Mouse (Mus musculus) bone marrow, adult 2 months (tissue): Measurements from ENCODE around the gene Grin1. TPM values are rescaled to one million over a fixed set of nuclear protein-coding genes. Genes with fewer than 3 reads are reported as not detected.

Experiments used
- H3K27ac ChIP-seq: fragments of 200-500 bp; 2 replicates; pipeline ENCODE4 v1.5.1; 2012; ENCODE audit warnings: low read depth, mild to moderate bottlenecking, control low read depth, inconsistent platforms, low read length; ENCODE audit not compliant: control insufficient read depth, poor library complexity, insufficient read depth
- H3K4me1 ChIP-seq: fragments of 200-500 bp; 2 replicates; pipeline ENCODE4 v1.6.1; 2011; ENCODE audit warnings: low read length; ENCODE audit not compliant: control insufficient read depth, insufficient read depth
- H3K4me3 ChIP-seq: fragments of 200-500 bp; replicated peaks from 2 replicates; pipeline ENCODE3; 2011; ENCODE audit warnings: mild to moderate bottlenecking, low read depth, low read length, control low read depth; ENCODE audit not compliant: control insufficient read depth
- CTCF ChIP-seq: fragments of 200-500 bp; IDR thresholded peaks from 2 replicates; pipeline ENCODE4 v1.5.1; 2011; ENCODE audit warnings: low read length, control low read depth; ENCODE audit not compliant: control insufficient read depth, insufficient read depth
- POLR2A ChIP-seq: fragments of 200-500 bp; IDR thresholded peaks from 2 replicates; pipeline ENCODE4 v1.6.1; 2011; ENCODE audit warnings: low read depth, mild to moderate bottlenecking, control low read depth, low read length, borderline replicate concordance; ENCODE audit not compliant: control insufficient read depth
- WGBS: fragments of 180-500 bp; shearing (Covaris S2); methylation state at CpG from one replicate; pipeline ENCODE4 v1.1.7; 2018; 5-methylcytosine and 5-hydroxymethylcytosine counted together
- polyA plus RNA-seq: library from polyadenylated mRNA; stranded (reverse); fragments of >200 nt; gene quantifications from 2 replicates; pipeline ENCODE4 v1.2.4, GENCODE M21; 2011; ENCODE audit warnings: low replicate concordance; ENCODE audit not compliant: missing spikeins, insufficient read depth, insufficient read length

Grin1 gene
- polyA plus RNA-seq, 1 experiment: 5.0 TPM

DNA sequence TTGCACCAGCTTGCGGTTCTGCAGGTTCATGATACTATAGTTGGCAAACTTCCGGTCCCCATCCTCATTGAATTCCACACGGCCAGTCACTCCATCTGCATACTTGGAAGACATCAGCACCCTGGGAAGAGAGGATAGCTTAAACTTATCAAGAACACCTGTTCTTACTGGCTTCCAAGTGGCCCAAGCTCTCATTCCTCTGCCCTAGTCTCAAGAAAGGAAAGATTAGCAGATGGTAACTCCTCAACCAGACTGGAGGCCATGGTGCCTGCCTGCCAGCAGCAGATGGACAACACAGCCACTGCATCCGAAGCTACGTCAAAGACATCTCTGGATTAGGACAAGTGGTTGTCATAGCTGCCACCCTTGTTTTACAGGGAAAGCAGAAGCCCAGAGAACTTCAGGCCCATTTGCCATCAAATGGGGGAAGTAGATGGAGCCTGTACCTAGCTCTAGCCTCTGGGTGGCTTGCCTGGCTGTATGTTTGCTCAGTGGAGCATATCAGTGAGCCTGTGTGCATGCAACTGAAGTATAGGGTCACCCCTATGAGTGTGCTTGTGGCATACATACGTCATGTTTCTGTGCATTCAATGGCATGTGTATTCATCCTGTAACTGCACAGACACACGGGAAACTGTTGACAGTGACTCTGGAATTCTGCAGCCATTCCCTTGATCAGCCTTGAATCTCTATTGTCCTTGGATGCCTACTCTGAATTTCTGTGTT, 14.9 kb downstream of the Grin1 start:
- H3K4me3 ChIP-seq: no peak overlapping the region
- H3K4me1 ChIP-seq: no peaks in the 10 kb centered on the region
- TF ChIP-seq CTCF: no peak
- no peak for TF ChIP-seq POLR2A
- H3K27ac ChIP-seq: no peak overlapping the region
- 58% methylated on average over 7 of the region's 7 CpGs for WGBS

DNA sequence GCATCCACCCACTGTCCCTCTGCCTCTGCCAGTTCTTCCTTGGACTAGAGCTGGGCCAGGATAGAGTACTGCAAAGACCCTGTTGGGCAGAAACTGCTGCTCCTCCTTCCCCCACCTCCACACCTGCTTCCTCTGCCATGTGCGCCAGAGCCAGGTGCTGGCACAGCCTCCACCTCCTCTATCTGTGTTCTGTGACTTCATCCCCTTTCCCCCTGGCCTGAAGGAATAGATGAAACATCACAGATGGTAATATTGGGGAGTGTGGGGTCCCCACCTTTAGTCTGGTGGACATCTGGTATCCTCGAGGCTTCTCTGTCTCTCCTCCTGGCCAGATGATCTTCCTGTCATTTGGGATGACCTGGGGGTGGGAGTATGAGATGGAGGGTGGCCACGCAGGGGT, 15.5 kb downstream of the Grin1 start:
- WGBS: 51% methylated on average over 3 of the region's 3 CpGs
- H3K27ac ChIP-seq: no peak overlapping the region
- H3K4me1 ChIP-seq: no peaks in the 10 kb centered on the region
- H3K4me3 ChIP-seq: no peak overlapping the region
- TF ChIP-seq POLR2A: no peak
- TF ChIP-seq CTCF: no peak

DNA sequence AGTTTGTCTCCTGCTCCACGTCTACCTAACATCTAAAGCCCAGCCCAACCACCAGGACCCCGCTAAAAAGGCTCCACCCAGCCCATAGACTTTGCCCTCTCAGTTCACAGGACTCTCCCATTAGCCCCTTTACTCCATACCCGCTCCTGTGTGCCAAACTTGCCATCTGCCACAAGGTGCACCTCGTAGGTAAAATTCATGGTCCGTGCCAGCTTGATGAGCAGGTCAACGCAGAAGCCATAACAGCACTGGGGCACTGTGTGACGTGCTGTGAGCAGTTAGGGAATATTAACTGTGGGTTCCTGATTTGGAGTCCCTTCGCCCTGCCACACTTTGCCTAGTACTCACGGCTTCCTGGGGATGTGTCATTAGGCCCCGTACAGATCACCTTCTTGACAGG, 20.9 kb downstream of the Grin1 start:
- 69% methylated on average over 10 of the region's 10 CpGs for WGBS
- TF ChIP-seq POLR2A (no peak), CTCF (no peak)
- Histone ChIP-seq H3K4me3 (no peak overlapping the region), H3K27ac (no peak overlapping the region), H3K4me1 (no peaks in the 10 kb centered on the region)

DNA sequence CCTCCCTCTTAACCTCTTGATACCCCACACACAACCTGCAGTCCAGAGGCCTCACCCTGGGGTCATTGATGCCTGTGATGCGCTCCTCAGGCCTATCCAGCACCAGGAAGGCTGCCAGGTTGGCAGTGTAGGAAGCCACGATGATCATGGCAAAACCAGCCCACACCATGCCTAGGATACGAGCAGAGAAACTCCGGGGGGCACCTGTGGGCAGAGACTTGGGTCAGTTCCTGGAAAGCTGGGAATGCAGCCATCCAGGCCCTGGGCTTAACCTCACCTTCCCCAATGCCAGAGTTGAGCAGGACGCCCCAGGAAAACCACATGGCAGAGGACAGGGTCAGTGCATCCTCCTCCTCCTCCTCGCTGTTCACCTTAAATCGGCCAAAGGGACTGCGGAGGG, 21.9 kb downstream of the Grin1 start:
- 69% methylated on average over 8 of the region's 8 CpGs for WGBS
- no peak overlapping the region for H3K27ac ChIP-seq
- TF ChIP-seq POLR2A (no peak), CTCF (no peak)
- H3K4me1 ChIP-seq: no peaks in the 10 kb centered on the region
- H3K4me3 ChIP-seq: no peak overlapping the region

DNA sequence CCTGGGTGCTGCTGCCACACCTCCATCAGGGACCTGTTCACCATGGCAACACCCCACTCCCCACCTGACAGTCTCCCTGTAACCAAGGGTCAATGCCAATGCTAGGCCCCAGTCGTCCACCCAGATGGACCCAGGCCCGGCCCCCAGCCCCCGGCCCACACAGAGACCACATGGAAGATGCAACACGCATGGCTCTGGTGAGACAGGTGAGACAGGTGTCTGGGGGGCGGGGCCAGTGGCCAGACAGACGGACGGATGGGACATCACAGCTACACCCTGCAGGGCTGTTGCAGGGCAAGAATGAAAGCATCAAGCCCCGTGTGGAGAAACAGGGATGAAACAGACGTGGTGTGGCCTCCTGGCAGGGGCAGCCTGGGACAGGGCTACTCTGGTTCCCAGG, 25.3 kb downstream of the Grin1 start:
- Histone ChIP-seq H3K27ac (no peak overlapping the region), H3K4me1 (no peaks in the 10 kb centered on the region), H3K4me3 (no peak overlapping the region)
- WGBS: 75% methylated on average over 9 of the region's 9 CpGs
- TF ChIP-seq POLR2A (no peak), CTCF (no peak)

DNA sequence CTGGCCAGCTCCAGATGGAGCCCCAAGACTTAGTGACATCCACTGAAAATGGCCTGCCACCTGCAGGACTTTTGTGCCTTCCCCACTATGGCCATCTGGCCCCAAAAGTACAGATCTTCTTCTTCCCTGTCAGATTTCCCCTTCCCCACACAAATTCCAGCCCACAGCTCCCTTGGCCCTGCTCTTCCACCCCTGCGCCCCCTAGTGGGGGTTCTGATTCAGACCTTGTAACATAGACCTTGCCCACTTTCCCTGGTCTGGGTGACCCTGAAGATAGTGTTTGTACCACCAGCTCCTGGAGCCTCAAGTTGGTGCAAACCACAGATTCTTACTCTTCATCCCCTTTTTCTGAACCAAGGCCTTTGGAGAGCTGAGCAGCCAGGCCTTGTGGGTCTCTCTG, 26.1 kb downstream of the Grin1 start:
- Histone ChIP-seq H3K4me1 (no peaks in the 10 kb centered on the region), H3K27ac (no peak overlapping the region), H3K4me3 (no peak overlapping the region)
- whole genome bisulfite sequencing: 0% methylated on average over 1 of the region's 1 CpGs
- peak; percentile 77 for TF ChIP-seq CTCF
- TF ChIP-seq POLR2A: no peak

DNA sequence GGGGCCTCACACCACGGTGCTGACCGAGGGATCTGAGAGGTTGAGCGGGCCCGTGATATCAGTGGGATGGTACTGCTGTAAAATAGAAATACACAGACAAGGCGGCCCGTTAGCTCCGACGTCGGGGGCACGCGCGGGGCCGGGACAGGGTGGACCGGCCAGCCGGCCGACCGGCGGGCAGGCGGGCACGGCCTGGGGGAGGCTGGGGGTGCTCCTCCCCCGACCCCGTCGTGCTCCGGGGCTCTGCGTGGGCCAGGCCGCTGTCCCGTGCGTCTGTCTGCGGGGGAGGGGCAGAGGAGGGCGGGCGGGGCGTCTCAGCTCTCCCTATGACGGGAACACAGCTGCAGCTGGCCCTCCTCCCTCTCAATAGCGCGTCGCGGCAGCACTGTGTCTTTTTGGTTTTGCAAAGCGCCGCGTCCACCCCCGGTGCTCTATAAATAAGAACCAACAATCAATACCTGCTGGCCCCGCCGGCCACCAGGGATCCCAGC, 26.9 kb downstream of the Grin1 start:
- H3K4me1 ChIP-seq: no peaks in the 10 kb centered on the region
- no peak overlapping the region for H3K4me3 ChIP-seq
- WGBS: 8% methylated on average over 43 of the region's 43 CpGs

DNA sequence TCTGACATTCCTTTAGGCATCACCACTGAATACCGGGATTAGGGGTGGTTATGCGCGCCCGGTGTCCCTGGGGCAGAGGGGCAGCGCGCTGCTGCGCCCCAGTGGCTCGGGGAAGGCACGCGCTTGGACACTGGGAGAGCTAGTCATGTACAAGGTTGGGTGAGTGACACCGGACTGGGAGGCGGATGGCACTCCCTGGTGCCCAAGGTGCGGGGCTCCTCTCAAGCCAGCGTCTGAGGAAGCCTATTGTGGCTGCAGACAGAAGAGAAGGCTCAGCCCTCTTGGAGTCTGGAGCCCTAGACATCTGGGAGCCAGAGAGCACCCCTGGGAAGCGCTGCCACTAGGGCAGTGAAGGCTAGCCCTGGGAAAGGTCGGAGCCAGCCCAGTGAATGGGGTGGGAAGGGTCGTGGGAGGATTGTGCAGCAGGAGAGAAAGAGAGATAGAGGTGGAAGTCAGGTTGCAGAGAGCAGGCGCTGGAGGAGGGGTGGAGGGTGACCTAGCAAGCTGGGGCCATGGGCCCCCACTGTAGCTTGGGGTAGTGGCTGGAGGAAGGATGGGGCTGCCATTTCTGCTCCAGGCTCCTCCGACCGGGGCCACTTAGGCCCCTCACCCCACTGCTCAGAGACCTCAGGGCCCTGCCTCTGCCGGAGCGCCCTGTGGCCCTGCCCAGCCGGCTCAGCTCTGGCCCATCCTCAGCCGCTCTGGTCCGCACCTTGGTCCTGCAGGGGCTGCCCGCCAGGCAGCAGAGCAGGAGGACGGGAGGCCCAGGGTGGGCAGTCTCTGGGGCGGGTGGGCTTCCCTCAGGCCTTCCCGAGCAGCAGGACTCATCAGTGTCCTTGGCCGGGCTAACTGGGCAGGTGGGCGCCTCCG, 27.6 kb downstream of the Grin1 start:
- Histone ChIP-seq H3K4me3 (no peak overlapping the region), H3K27ac (no peak overlapping the region), H3K4me1 (no peaks in the 10 kb centered on the region)
- TF ChIP-seq CTCF: no peak
- TF ChIP-seq POLR2A: no peak
- WGBS: 10% methylated on average over 32 of the region's 32 CpGs

More for the DNA sequence above, 26.9 kb downstream of the Grin1 start:
- no peak overlapping the region for H3K27ac ChIP-seq
- TF ChIP-seq POLR2A (no peak), CTCF (no peak)

DNA sequence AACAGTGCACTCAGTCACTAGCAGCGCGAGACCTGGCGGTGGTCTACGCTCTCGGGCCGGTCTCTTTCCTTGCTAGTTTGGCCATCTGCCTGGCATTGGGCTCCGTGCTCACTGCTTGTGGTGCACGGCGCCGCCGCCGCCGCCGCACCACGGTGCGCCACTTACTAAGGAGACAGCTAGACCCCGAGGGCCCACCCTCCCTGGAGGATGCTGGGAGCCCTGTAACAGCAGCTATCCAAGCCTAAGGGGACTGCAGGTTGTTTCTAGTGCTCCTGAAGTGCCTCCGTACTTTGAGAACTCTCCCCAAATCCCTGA, 28.2 kb downstream of the Grin1 start:
- WGBS: 4% methylated on average over 18 of the region's 18 CpGs
- no peak overlapping the region for H3K4me3 ChIP-seq
- H3K4me1 ChIP-seq: no peaks in the 10 kb centered on the region
- no peak overlapping the region for H3K27ac ChIP-seq
- TF ChIP-seq POLR2A (no peak), CTCF (no peak)
